Mouse (Mus musculus): ENCODE data around the gene S100a1.

Gene S100a1

DNA sequence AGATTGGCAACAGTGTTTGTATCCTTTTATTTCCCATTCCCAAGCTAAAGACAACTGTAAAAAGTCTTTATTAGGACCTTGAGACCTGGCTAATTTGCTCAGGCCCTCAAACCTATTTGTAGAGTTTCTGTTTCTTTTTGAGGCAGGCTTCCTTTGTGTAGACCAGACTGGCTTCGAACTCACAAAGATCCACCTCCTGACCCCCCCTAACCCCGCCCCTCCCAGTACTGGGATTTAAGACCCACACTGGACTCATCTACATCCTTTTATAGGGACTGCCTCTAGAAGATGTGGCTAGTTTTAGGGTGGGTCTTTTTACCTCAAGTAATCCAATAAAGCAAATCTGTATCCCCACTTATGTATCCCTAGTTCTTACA lies 4.5 kb downstream of the S100a1 start:
- DNase-seq (ENCODE audit: low spot score) = no peak

DNA sequence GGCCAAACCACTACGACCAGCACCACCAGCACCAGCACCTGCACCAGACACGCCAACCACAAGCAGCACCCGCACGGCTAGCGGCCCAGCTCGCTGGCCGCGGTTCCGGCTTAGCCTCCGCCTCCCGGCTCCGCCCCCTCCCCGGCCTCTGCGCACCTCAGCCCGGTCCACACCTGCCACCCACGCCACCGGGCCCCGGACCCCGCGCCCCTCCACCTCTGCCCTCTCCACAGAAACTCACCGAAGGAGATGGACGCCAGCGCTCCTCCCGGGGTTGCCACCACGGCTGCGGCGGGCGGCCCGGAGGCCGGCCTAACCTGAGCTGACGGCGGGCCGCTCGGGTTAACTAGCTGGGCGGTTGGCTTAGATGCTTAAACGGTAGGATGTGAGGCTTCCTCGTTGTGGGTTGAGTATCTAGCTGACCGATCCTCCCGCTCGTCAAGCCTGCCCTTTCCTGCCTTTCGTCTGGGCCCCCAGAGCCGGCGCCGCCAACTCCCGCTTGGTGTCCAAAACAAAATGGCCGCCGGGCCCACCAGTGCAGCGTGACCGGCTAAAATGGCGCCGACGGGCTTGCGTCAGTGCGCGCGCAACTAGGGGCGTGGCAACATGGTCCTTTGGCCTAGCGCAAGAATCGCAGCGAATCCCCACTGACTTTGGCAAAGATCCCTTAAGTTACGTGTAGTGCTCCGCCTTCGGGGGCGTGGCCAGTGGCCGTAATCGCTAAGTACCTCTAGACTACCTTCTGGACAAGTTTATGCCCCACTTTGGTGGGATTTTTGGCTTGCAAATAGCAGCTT lies 5.0 kb downstream of the S100a1 start, which contains the start of gene Chtop:
Gene Chtop (minus strand): TSS at position 549 of the 797 bp plus-strand sequence.
- peak; percentile 99 for DNase-seq (ENCODE audit: low spot score)

DNA sequence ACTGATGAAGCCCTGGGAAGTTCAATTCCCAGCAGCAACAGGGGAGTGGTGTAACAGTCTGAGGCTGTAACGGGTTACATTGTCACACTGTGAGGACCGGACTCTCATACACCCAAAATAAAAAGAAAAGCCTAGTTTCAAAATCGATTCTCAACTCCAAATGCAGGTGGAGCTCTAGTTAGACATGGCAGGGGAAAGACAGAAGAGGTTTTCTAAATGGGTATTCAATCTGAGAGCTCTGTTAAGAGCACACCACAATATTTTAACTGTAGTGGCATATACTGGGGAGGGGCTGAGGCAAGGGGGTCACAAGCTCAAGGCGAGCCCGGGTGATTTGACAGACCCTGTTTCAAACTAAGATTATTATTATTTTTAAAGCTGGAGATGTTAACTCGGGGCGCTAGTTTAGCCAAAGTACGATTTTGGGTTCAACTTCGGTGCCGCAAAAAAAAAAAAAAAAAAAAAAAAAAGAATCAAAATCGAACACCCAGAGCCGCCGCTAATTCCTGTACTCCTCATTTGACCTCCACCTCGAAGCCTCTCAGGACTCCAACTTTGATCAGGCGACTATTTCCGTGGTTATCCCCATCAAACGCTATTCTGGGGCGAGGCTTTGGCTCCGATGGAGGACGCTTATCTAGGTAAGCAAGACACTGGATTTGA lies 5.8 kb downstream of the S100a1 start:
- DNase-seq (ENCODE audit: low spot score) = no peak

DNA sequence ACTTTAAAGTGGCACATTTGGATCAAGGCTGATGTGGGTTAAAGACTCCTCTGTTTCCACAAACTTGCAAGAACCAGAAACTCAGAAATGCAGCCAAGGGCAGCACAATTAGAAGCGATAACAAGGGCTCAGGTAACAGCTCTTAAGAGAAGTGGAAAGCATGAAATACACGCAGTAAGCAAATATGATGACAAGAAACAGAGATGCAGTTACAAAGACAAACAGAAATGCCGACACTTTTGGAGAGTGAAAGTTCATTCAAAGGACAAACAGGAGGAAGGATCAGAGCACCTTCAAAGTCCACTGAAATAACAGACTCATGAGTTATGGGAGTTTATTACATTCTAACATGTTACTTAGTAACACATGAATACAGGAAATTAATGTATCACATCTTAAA lies 7.8 kb downstream of the S100a1 start:
- DNase-seq (ENCODE audit: low spot score) = no peak

DNA sequence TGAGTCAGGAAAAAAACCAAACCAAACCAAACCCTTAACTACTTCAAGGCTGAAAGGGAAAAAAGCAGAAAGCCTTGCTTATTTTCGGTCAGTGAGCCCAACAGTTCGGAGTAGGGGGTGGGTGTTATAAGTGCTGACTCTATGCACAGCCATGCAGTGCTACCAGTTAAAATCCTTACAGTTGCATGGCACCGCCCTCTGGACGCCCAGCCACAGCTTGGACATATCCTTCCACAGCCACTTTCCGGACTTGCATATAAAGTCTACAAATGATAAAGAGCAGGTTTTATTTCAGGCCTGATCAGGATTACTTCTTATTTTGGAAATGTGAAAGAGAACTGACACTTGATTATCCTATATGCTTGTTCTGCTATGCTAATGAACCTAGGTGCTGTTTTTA lies 9.0 kb downstream of the S100a1 start:
- DNase-seq (ENCODE audit: low spot score) = no peak

DNA sequence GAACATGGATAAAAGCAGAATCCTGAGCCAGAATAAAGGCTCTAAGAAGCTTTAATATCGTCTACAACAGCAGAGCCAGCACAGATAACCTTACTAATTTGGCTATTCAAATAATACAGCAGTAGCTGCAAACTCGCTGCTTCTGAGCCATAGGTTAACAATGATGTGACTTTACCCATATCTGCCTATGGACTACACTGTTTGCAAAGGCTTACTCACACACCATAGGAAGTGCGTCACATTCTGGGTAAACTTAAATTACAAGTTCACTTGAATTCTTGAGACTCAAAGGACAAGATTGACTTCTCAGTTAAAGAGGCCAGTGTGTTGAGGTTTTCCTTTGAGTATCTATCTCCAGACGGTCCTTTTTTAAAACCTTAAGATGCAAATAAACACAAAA lies 10.7 kb downstream of the S100a1 start:
- no peak for DNase-seq (ENCODE audit: low spot score)

DNA sequence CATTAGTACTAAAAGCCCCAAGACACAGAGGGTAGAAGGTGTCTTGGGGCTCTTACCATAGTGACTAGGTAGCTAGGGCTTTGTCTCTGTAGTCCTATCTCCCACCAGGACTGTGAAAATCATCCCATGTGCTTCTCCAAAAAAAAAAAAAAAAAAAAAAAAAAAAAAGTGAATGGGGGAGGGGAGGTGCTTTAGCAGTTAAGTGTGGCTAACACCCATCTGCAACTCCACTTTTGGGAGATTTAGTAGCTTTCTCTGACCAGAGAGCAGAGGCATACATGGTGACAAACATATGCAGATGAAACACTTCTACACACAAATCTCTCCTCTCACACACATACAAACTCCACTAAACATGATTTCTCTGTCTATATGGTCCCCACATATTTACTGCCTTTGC lies 16.6 kb downstream of the S100a1 start:
- no peak for DNase-seq (ENCODE audit: low spot score)

DNA sequence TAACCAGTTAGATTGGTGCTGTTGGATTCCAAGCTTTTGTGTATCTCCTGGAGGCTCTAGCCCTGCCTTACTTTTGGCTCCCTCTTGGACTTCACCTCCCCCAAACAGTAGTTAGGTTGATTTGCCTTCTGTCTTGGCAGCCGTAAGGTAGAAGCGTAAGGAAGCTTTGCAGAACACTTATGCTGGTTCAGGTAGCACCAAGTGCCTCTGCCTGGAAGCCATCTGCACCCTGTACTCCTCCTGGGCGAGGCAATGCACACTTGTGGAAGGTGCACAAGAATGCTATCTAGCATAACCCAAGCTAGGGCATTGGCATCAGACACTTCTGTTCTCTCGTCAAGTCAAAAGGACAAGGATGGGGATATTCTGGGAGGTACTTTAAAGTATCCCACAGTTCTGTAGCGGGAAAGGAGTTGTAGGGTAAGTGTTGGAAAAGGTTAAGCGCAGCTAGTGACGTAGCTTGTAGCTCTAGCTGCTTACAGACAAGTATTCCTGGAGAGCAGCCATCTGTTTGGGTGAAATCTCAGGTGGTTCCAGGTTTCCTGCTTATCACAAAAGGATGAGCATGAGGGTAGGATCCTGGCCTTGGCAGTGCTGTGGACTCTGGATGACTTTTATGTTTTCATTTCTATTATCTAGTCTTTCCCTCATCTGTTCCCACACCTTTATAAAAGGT lies 18.2 kb downstream of the S100a1 start:
- DNase-seq (ENCODE audit: low spot score) = no peak

DNA sequence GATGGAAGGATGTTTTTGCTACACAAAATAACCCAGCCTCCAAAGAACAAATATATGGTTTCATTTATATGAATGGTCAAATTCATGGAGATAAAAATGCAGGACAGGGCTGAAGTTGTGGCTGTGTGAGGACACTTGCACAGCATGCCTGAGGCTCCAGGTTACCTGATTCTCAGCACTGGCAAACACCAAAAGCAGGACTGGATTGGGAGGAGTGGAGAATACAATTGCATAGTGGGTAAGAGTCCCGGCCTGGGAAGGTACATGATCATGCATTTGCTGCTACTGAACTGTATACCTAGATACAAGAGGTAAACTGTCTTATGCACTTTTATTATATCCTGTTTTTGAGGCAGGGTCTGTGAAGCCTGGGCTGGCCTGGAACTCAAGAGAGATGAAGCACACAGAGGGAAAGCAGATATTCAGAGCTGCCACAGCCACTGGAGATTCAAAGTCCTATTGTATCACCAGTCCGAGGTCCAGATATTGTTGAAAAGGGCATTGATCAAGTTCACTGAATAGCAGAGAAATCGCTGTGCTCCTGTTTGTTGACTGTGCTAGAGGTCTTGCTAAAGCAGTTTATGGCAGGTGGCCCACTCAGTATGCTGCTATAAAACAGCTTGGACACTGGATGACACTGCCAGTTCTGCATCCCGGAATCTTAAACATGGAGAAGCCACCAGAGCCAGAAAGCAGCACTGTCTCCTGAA lies 20.2 kb downstream of the S100a1 start:
- DNase-seq (ENCODE audit: low spot score) = no peak

DNA sequence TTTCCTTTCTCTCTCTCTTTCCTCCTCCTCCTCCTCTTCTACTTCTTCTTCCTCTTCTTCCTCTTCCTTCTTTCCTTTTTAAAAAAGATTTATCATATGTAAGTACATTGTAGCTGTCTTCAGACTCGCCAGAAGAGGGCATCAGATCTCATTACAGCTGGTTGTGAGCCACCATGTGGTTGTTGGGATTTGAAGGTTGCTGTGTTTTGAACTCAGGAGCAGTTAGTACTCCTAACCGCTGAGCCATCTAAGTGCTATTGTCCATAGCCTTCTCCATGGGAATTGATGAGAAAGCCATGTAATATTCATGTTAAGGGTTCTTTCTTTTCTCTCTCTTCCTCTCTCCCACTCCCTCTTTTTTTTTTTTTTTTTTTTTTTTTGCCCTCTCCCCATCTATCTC lies 22.8 kb downstream of the S100a1 start:
- DNase-seq (ENCODE audit: low spot score) = no peak

DNA sequence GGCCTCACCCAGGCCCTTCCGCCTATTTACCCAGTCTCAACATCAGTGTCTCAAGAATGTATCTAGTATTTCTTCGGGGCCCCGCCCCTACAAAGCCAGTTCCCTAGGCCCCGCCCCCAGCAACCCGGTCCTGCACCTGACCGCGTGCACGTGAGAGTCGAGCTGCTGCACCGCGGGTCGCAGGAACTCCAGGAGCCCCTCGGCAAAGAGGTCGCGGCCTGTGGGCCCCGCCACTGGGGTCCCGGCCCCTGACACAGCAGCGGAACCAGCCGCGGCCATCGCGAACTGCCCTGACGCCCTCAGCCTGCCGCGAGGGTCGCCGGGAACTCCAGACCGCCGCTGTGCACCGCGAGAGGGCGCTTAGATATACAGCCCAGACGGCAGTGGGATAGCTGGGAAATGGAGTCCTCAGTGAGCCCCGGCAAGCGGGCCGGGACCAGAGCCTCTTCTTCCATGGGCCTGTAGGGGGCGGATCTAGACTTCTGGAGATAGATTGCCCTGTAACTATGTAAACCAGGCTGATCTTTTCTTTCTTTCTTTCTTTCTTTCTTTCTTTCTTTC lies 23.4 kb downstream of the S100a1 start, which contains the start of gene Snapin:
Gene Snapin (minus strand): TSS at position 338 of the 561 bp plus-strand sequence.
- DNase-seq (ENCODE audit: low spot score) = peak; percentile 93

DNA sequence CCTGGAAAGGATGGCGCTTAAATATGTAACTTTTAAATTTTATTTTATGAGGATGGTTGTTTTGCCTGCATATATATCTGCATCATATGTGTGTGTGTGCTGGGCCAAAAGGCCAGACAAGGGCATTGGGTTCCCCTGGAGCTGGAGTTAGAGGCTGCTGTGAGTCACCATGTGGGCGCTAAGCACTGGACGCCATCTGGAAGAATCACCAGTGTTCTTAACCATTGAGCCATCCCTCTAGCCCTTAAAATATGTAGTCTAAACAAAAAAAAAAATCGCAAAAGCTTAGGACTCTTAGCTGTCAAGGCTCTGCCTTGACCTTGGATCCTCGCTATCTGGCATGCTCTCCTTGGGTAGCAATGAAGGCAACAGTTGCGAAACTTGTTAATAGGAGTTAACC lies 25.6 kb downstream of the S100a1 start:
- no peak for DNase-seq (ENCODE audit: low spot score)

DNA sequence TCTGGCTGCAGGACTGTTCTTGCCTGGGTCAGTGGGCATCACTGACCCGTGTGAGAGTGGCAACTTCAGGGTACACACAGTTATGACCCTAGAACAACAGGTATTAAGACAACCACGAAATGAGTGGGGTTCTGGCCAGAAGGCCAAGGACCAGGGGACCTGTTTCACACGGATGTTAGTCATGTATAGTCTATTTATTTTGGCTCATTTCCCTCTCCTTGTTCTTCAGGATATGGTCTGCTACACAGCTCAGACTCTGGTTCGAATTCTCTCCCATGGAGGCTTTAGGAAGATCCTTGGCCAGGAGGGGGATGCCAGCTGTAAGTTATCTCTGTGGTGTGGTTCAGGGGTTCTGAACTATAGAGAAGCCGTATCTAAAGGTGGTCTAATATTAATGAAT lies 27.2 kb downstream of the S100a1 start:
- DNase-seq (ENCODE audit: low spot score) = no peak

DNA sequence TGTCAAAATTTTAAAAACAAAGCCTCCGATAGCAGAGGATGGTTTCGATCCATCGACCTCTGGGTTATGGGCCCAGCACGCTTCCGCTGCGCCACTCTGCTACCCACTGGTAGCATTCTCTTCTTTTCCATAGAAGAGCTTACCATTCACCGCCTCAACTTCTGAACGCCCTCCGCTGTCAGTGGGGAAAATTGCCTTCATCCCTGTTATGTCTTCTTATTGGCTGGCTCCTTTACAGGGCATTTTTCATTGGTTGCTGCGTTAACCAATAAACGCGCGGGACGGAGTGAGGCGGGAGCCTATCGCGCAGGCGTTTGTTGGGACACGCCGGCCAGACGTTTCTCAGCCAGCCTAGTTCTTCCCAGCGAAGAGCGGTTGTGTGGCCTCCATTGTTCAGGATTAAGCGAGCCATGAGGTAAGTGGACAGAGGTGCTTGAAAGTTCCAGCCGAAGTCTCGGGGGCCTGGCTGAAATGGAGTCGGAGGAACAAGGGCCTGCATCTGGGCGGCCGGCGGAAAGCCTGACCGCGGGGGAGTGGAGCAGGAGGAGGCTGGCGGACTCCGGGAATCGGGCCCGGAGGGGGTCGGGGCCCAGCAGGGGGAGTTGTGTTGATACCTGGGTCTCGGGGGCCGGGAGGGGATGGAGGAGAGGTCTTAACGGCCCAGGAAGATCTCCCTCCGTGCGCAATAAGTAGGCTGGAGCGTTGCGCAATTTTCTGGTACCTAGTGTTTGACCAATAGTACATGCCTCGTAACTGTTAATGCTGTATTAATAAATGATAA lies 38.2 kb downstream of the S100a1 start, which contains the start of gene Ilf2:
Gene Ilf2 (plus strand): TSS at position 296 of the 781 bp plus-strand sequence.
- peak; percentile 98 for DNase-seq (ENCODE audit: low spot score)

DNA sequence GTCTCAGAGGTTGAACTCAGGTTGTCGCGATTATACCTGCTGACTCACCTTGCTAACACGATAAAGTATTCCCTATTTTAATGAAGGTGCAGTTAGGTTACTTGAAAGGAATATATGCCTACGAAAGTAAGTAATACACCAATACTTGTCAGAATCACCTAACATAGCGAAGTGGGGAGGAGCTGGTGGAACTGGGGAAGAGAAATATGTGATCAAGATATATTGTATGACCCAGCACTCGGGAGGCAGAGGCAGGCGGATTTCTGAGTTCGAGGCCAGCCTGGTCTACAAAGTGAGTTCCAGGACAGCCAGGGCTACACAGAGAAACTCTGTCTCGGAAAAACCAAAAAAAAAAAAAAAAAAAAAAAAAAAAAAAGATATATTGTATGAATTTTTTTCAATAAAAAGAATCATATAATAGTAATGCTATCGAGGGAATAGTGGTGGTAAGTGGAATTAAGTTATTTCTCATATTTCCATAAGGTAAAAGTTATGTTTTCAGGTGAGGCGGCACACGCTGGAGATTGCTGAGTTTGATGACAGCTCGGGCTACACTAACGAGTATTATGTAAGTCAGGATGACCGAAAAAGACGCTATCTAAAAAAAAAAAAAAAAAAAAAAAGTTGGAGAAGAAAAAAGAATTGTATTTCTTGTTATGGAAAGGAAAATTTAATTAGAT lies 38.9 kb downstream of the S100a1 start:
- DNase-seq (ENCODE audit: low spot score) = no peak

DNA sequence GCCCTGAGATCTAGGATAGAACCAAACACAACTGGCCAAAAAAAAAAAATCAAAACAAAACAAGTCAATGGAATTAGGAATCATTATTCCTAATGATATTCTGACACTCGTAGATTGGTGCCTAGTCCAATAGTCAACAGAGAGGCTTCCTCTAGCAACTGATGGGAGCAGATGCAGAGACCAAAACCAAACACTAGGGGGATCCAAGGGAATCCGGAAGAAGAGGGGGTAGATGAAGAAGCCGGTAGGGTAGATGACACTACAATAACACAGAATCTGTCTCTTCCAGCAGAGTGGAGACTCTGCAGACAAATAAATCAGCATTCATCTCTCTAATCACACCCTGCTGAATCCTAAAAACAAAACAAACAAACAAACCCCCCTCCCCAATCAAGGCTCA lies 42.0 kb downstream of the S100a1 start:
- DNase-seq (ENCODE audit: low spot score) = peak; percentile 55

DNA sequence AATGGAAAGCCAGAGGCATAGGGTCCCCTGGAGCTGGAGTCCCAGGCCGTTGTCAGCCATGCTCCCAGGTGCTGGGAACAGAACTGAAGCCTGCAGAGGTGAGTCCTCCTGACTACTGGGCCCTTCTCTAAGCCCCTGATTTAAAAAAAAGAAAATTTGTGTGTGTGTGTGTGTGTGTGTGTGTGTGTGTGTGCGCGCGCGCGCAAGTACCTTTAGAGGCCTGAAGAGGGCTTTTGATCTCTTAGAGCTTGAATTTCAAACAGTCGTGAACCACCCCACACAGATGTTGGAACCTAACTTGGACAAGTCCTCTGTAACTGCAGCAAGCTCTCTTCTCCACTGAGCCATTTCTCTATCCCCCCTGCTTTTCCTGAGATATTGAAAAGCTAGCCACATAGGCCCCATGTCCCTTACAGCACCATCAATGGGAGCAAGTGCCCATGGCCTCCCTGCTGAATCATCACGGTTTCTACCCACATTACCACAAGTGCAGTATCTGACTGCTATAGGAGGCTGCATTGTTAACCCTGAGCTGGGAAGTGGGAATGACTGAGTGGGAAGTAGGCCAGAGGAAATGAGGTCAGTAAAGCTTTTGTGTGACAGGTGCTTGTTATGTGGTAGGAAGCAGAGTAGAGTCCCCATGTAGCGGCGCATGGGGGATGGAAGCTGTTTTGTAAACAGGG lies 46.4 kb downstream of the S100a1 start:
- DNase-seq (ENCODE audit: low spot score) = no peak

DNA sequence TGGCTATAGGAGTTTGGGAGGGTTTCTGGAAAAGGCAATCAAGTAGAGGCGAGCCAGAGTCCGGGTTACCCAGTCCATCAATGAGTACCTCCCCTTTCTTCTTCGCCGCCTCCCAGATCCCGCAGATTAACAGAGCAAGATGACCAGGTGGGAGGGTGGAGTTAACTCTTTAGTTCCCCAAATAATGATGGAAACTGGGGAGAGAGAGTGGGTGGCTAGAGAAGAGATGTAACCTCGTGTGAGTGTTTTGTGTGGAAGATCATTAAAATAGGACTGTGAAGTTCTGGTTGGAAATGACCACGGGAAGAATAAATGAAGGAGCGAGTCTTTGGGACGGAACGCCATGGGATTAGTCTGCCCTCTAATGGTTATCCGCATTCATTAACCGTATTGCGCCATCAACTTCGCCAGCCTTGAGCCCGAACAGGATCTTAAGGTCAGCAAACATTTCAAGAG lies 47.9 kb downstream of the S100a1 start:
- peak; percentile 42 for DNase-seq (ENCODE audit: low spot score)

DNA sequence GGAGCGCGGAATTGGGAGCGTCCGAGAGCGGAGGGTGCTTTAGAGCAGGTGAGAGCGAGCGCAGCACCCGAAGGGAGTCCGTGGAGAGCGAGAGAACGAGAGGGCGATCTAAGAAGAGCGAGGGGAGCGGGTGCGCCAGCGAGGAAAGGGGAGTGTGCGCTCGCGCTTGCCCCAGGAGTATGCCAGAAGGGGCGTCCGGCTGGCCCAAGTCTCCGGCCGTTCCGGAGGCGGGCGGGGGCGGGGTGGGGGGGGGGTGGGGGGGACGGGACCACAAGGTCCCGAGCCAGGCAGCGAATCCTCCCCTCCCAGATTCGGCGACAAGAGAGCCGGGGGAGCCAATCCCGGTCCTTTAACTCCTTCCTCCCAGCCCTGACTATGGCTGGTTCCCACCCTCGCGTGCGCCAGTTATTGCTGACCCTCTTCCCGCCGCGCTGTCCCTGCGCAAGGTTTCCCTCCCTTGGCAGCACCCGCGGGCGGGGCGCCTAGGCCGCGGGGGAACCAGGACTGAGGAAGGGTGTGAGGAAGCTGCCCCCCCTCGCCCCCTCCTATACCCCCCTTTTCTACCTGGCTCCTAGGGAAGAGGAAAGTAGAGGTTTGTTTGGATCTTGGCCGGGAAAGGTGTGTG lies 48.4 kb downstream of the S100a1 start, which contains the start of gene Npr1:
Gene Npr1 (minus strand): TSS at position 181 of the 625 bp plus-strand sequence.
- DNase-seq (ENCODE audit: low spot score) = no peak
